Mouse (Mus musculus) forebrain, embryonic 15.5 days (tissue): ENCODE measurements at regions not wholly inside any gene's neighbourhood (a gene's known extent, or its start where the extent isn't known, plus 50 kb on each side); places are given as distances from the start of the nearest gene placed in this dataset. TPM values are rescaled to one million over a fixed set of nuclear protein-coding genes. Genes with fewer than 3 reads are reported as not detected.
"Not testable (repeated sequence)": the region's sequence is repeated elsewhere in the genome, so short reads cannot be mapped to it uniquely, and the experiment has no call there.

Source experiments
- ATAC-seq: fragments of 200-750 bp; cut with Nextera tagmentation; replicated peaks from 2 replicates; pipeline ENCODE4 v1.8.0; 2017; ENCODE audit warnings: mild to moderate bottlenecking, moderate TSS enrichment, moderate library complexity
- H3K27ac ChIP-seq: fragments of 300-500 bp; sonication (generic); replicated peaks from 2 replicates; pipeline ENCODE4 v1.5.1; 2015; ENCODE audit warnings: mild to moderate bottlenecking, inconsistent platforms
- H3K27me3 ChIP-seq: fragments of 300-500 bp; sonication (generic); 2 replicates; pipeline ENCODE4 v1.6.1; 2015; ENCODE audit warnings: inconsistent platforms
- H3K36me3 ChIP-seq: fragments of 300-500 bp; sonication (generic); 2 replicates; pipeline ENCODE4 v1.6.1; 2015; ENCODE audit warnings: mild to moderate bottlenecking, inconsistent platforms
- H3K4me1 ChIP-seq: fragments of 300-500 bp; sonication (generic); 2 replicates; pipeline ENCODE4 v1.6.1; 2015; ENCODE audit warnings: inconsistent platforms
- H3K4me2 ChIP-seq: fragments of 300-500 bp; sonication (generic); replicated peaks from 2 replicates; pipeline ENCODE4 v1.6.1; 2015; ENCODE audit warnings: mild to moderate bottlenecking, inconsistent platforms
- H3K4me3 ChIP-seq: fragments of 300-500 bp; sonication (generic); 2 replicates; pipeline ENCODE4 v1.5.1; 2015; ENCODE audit warnings: mild to moderate bottlenecking, inconsistent platforms
- H3K9ac ChIP-seq: fragments of 300-500 bp; sonication (generic); replicated peaks from 2 replicates; pipeline ENCODE4 v1.6.1; 2015; ENCODE audit warnings: mild to moderate bottlenecking, inconsistent platforms
- H3K9me3 ChIP-seq: fragments of 300-500 bp; sonication (generic); 2 replicates; pipeline ENCODE4 v1.6.1; 2016; ENCODE audit warnings: inconsistent platforms
- WGBS: fragments of 180-500 bp; shearing (Covaris S2); methylation state at CpG from one replicate; pipeline ENCODE4 v1.1.7; 2015; ENCODE audit warnings: mixed read lengths; 5-methylcytosine and 5-hydroxymethylcytosine counted together
- microRNA-seq: library from miRNA; unstranded; fragments of <30 nt; microRNA quantifications from one replicate; pipeline ENCODE4, GENCODE M21; 2016

DNA sequence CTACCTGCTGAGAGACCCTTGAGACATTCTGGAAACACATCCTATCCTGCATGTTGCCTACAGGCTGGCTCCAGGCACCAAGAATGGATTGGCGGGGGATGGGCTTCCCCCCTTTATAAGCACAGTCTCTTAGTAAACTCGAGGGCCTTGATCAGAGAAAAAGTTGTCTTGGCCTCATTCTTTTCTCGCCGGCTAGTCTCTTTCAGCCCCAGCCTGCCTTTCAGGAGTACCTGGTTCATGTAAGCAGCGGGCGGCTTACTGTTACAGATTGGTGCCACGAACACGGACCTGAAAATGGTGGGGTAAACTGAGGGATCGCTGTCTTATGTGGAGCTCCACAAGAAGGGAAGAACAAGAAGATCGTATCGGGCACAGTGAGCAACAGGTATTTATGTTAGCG, 67.5 kb upstream of the Lemd2 start:
- H3K36me3 ChIP-seq, H3K9ac ChIP-seq, H3K4me1 ChIP-seq, H3K4me2 ChIP-seq, H3K27ac ChIP-seq, ATAC-seq, H3K4me3 ChIP-seq, H3K27me3 ChIP-seq: not testable (repeated sequence)
- peaks cover 10% of the 10 kb centered on the region; the same call in 1 of the 2 replicates for H3K9me3 ChIP-seq
- WGBS, result 91% methylated on average over 12 of the region's 12 CpGs

- not testable (repeated sequence) for H3K4me3 ChIP-seq, H3K4me2 ChIP-seq, H3K9me3 ChIP-seq, H3K27me3 ChIP-seq, H3K9ac ChIP-seq, H3K36me3 ChIP-seq, H3K4me1 ChIP-seq, ATAC-seq, H3K27ac ChIP-seq
- WGBS, result 99% methylated on average over 8 of the region's 8 CpGs
Observed at GRCm38 (mm10) chr17:27270776-27271175, 66.5 kb upstream of the Lemd2 start.

GRCm38 (mm10) chr17:27264607-27265006, 60.3 kb upstream of the Lemd2 start:
- not testable (repeated sequence) for H3K4me3 ChIP-seq, H3K4me1 ChIP-seq, H3K27me3 ChIP-seq, H3K36me3 ChIP-seq, H3K9ac ChIP-seq, ATAC-seq, H3K9me3 ChIP-seq, H3K27ac ChIP-seq, H3K4me2 ChIP-seq
- 95% methylated on average over 7 of the region's 9 CpGs for WGBS

GRCm38 (mm10) chr17:27262607-27263006, 58.3 kb upstream of the Lemd2 start:
- Histone ChIP-seq H3K27ac (no peak overlapping the region), H3K36me3 (no peaks in the 10 kb centered on the region), H3K9ac (no peak overlapping the region), H3K27me3 (no peaks in the 10 kb centered on the region), H3K9me3 (no peaks in the 10 kb centered on the region), H3K4me2 (no peak overlapping the region), H3K4me1 (no peaks in the 10 kb centered on the region), H3K4me3 (no peak overlapping the region)
- ATAC-seq, result no peak
- 56% methylated on average over 4 of the region's 4 CpGs for WGBS

DNA sequence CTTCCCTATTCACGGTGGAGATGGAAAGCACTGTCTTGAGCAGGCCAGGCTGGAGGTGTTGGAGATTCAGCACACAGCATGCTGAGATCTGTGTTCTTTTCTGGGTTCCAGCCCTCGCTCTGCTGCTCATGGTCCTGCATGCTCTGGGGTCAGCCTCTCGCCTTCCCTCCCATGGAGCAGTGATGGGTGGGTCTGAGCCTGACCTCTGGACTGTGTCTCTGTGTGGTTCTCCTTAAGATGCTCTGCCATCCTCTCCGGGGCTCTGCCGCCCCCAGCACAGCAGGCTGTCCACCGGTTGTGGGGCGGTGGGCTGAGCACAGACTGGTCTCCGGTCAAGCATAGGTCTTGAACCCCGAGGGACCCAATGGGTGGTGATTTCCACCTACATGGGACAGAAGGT, 57.7 kb upstream of the Lemd2 start:
- no peaks in the 10 kb centered on the region for H3K27me3 ChIP-seq
- no peak overlapping the region for H3K27ac ChIP-seq
- 94% methylated on average over 9 of the region's 9 CpGs for WGBS
- no peak for ATAC-seq
- H3K4me3 ChIP-seq, result no peak overlapping the region
- no peak overlapping the region for H3K4me2 ChIP-seq
- H3K36me3 ChIP-seq, result no peaks in the 10 kb centered on the region
- H3K9ac ChIP-seq, result no peak overlapping the region
- H3K9me3 ChIP-seq, result no peaks in the 10 kb centered on the region
- H3K4me1 ChIP-seq, result no peaks in the 10 kb centered on the region

DNA sequence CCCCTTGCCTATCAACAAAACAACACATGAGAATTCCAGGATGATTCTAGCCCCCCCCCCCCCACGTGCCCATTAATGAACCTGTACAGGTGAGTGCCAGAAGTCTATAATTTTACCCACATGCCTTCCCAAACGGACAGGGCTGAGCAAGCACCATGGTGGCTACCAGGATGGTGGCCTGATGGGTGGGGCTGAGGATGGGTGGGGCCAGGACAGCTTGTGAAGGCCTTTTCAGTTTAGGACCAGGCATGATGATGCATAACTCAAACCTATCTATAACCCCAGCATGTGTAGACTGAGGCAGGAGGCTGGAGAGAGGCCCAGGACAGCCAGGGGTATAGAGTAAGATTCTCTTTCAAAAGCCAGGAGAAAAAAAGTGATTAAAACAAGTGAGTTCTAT, 57.0 kb upstream of the Lemd2 start:
- no peak for ATAC-seq
- Histone ChIP-seq H3K4me1 (no peaks in the 10 kb centered on the region), H3K4me3 (no peak overlapping the region), H3K27me3 (no peaks in the 10 kb centered on the region), H3K9me3 (no peaks in the 10 kb centered on the region), H3K36me3 (no peaks in the 10 kb centered on the region), H3K27ac (no peak overlapping the region), H3K9ac (no peak overlapping the region), H3K4me2 (no peak overlapping the region)
- 68% methylated on average over 2 of the region's 2 CpGs for WGBS

- no peaks in the 10 kb centered on the region for H3K9me3 ChIP-seq
- no peak for ATAC-seq
Observed at GRCm38 (mm10) chr17:27260116-27260515, 55.8 kb upstream of the Lemd2 start.

GRCm38 (mm10) chr17:27257345-27257744, 53.1 kb upstream of the Lemd2 start:
- H3K9me3 ChIP-seq, result no peaks in the 10 kb centered on the region
- no peak overlapping the region for H3K27ac ChIP-seq
- H3K4me3 ChIP-seq, result no peak overlapping the region
- H3K27me3 ChIP-seq, result no peaks in the 10 kb centered on the region
- ATAC-seq, result no peak
- H3K4me2 ChIP-seq, result no peak overlapping the region
- no peak overlapping the region for H3K9ac ChIP-seq
- WGBS, result 41% methylated on average over 7 of the region's 7 CpGs
- no peaks in the 10 kb centered on the region for H3K4me1 ChIP-seq
- H3K36me3 ChIP-seq, result no peaks in the 10 kb centered on the region

More at GRCm38 (mm10) chr17:27260116-27260515, 55.8 kb upstream of the Lemd2 start:
- Histone ChIP-seq H3K27me3 (no peaks in the 10 kb centered on the region), H3K4me2 (no peak overlapping the region), H3K36me3 (no peaks in the 10 kb centered on the region), H3K4me3 (no peak overlapping the region), H3K4me1 (no peaks in the 10 kb centered on the region), H3K9ac (no peak overlapping the region), H3K27ac (no peak overlapping the region)
- 86% methylated on average over 9 of the region's 9 CpGs for WGBS

DNA sequence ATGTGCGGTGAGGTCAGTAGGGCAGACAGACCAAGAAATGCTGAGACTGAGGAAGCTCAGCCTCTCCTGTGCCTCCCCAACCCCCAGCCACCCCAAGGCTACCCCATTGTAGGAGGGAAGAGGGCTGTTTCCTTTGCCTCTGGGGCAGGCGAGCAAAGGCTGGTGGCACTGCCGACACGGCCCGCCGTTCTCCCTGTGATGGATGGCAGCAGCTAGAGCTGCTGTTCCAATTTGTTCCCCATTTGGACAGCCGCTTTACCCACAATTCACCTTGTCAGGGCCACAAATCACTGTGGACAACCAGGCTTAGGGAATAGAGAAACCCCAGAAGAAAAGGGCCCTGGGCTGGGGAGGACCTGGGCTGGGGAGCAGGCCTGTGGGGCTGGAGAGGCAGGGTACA, 51.5 kb upstream of the Lemd2 start:
- no peak overlapping the region for H3K27ac ChIP-seq
- no peaks in the 10 kb centered on the region for H3K4me1 ChIP-seq
- ATAC-seq, result no peak
- H3K27me3 ChIP-seq, result no peaks in the 10 kb centered on the region
- H3K9ac ChIP-seq, result no peak overlapping the region
- H3K36me3 ChIP-seq, result no peaks in the 10 kb centered on the region
- H3K9me3 ChIP-seq, result no peaks in the 10 kb centered on the region
- H3K4me2 ChIP-seq, result no peak overlapping the region
- no peak overlapping the region for H3K4me3 ChIP-seq
- 90% methylated on average over 7 of the region's 7 CpGs for WGBS

Small RNA genes lying in the stretch of these regions (microRNA-seq; reads per million reads assigned to microRNA genes)
- gene Mir7214 (not detected), gene Mir7216 (not detected), gene Mir7217 (not detected), gene Mir7218 (not detected)
